ENCODE assay signal across 16 mouse cellular contexts in genomic region chr2:22918651-22919050, GRCm38 (mm10).
"Had no signal": no experiment of that assay in that cellular context is flagged by ENCODE, and none has a peak within 500 bp of the region (broad histone marks: within the 10 kb centered on the region; RNA-seq: fewer than 3 reads in every experiment).

No protein-coding gene starts in this region.

- H3K4me3 ChIP-seq: megakaryocyte, embryonic 14.5 days; midbrain, embryonic 13.5 days; midbrain, embryonic 15.5 days; neural tube, embryonic 12.5 days; stomach, embryonic 15.5 days had no signal

- H3K9ac ChIP-seq: lung, embryonic 14.5 days; midbrain, embryonic 13.5 days; midbrain, embryonic 15.5 days; neural tube, embryonic 12.5 days; stomach, embryonic 15.5 days had no signal

- DNase-seq: lung, adult 18-20 months; lung, embryonic 14.5 days; lung, postnatal 14 days; lung, postnatal 36 days; right cerebral cortex, postnatal 14 days; thymus, adult 2 months; thymus, postnatal 25 days; thymus, postnatal 4 days had no signal

- H3K4me2 ChIP-seq: lung, embryonic 14.5 days; midbrain, embryonic 11.5 days; midbrain, embryonic 13.5 days; midbrain, embryonic 15.5 days; neural tube, embryonic 12.5 days; stomach, embryonic 15.5 days had no signal

- H3K4me1 ChIP-seq: megakaryocyte, embryonic 14.5 days; midbrain, embryonic 13.5 days; midbrain, embryonic 15.5 days; neural tube, embryonic 12.5 days; stomach, embryonic 15.5 days had no signal

- H3K27ac ChIP-seq: macrophage; midbrain, embryonic 13.5 days; midbrain, embryonic 15.5 days; neural tube, embryonic 12.5 days; stomach, embryonic 15.5 days; stomach, postnatal 0 days had no signal

- ATAC-seq: midbrain, embryonic 13.5 days; midbrain, embryonic 15.5 days had no signal

- H3K9me3 ChIP-seq: megakaryocyte, embryonic 14.5 days; midbrain, embryonic 13.5 days; midbrain, embryonic 15.5 days; neural tube, embryonic 12.5 days; stomach, embryonic 15.5 days had no signal

- H3K27me3 ChIP-seq: megakaryocyte, embryonic 14.5 days; midbrain, embryonic 13.5 days; midbrain, embryonic 15.5 days; neural tube, embryonic 12.5 days; stomach, embryonic 15.5 days had no signal
